ENCODE assay signal across 8 mouse cellular contexts in the genomic region with DNA sequence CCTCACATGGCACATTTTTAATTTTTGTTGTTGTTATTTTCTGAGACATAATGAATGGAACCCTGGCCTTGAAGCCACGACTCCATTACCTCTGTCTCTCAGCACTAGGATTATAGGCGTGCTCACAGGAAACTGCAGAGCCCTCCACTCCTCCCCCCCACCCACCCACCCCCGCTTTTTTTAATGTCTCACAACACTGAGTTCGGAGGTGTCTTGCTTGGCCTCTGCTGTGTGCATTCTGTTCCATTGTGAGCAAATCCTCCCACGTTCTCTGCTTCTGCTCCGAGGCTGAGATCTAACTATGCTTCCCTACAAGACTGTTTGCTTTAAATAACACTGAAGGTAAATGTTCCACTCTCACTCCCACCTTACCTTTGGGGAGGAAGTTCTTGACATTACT. TPM values are rescaled to one million over a fixed set of nuclear protein-coding genes. Genes with fewer than 3 reads are reported as not detected.
DNase-seq lines count a peak whose midpoint lies in the region; ATAC-seq and TF ChIP-seq lines count a peak whose summit lies in the region.

No protein-coding gene starts in this region.

- H3K9me3 ChIP-seq in heart, postnatal 0 days (replicated peaks; ENCODE audit: control insufficient read depth, low read length) = no peaks in the 10 kb centered on the region
- no peaks in the 10 kb centered on the region for H3K9me3 ChIP-seq in liver, embryonic 16.5 days (replicated peaks; ENCODE audit: control insufficient read depth, low read length)

- WGBS in heart, postnatal 0 days = 62% methylated on average over 6 of the region's 6 CpGs
- WGBS in liver, embryonic 16.5 days (ENCODE audit: insufficient replicate concordance) = 46% methylated on average over 6 of the region's 6 CpGs

- H3K9ac ChIP-seq in heart, postnatal 0 days (replicated peaks; ENCODE audit: low read depth, low read length) = peak overlapping the region; percentile 92
- H3K9ac ChIP-seq in liver, embryonic 16.5 days (ENCODE audit: low read depth, low read length) = peak overlapping the region; percentile 91; the same call in 1 of the 2 replicates

- H3K36me3 ChIP-seq in heart, postnatal 0 days (replicated peaks; ENCODE audit: control insufficient read depth, insufficient read depth, low read length) = peaks cover 24% of the 10 kb centered on the region
- H3K36me3 ChIP-seq in liver, embryonic 16.5 days (ENCODE audit: control insufficient read depth, insufficient read depth) = peaks cover 15% of the 10 kb centered on the region

- peak overlapping the region; percentile 96 for H3K4me3 ChIP-seq in heart, postnatal 0 days (ENCODE audit: low read depth, low read length)
- peak overlapping the region; percentile 93 for H3K4me3 ChIP-seq in liver, embryonic 16.5 days (ENCODE audit: low read depth, low read length)

- no peak for TF ChIP-seq EP300 in heart, postnatal 0 days (IDR thresholded peaks at IDR 0.05; ENCODE audit: low read depth)

- peak; percentile 7 to 20 for DNase-seq in kidney, postnatal 4 days
- DNase-seq in kidney, adult 18-20 months = no peak
- no peak for DNase-seq in heart, postnatal 0 days (ENCODE audit: low spot score)
- peak; percentile 28 for DNase-seq in thymus, postnatal 14 days
- DNase-seq in adrenal gland, postnatal 25 days = no peak
- no peak for DNase-seq in adipocyte (ENCODE audit: low spot score)

- ATAC-seq in activated CD4-positive, CD25-positive, alpha-beta regulatory T cell, adult 4 months = peak; percentile 45
- ATAC-seq in heart, postnatal 0 days (ENCODE audit: insufficient read depth, low read depth) = no peak
- no peak for ATAC-seq in liver, embryonic 16.5 days (ENCODE audit: low read depth)

- H3K27me3 ChIP-seq in heart, postnatal 0 days (ENCODE audit: control insufficient read depth, insufficient read depth, low read length) = no peaks in the 10 kb centered on the region
- H3K27me3 ChIP-seq in liver, embryonic 16.5 days (ENCODE audit: control insufficient read depth, insufficient read depth, low read depth, low read length) = no peaks in the 10 kb centered on the region

- H3K27ac ChIP-seq in heart, postnatal 0 days (ENCODE audit: low read depth) = peak overlapping the region; percentile 80
- H3K27ac ChIP-seq in liver, embryonic 16.5 days (ENCODE audit: low read length) = no peak overlapping the region

- H3K4me1 ChIP-seq in heart, postnatal 0 days (ENCODE audit: control insufficient read depth, insufficient read depth) = peaks cover 10% of the 10 kb centered on the region
- H3K4me1 ChIP-seq in liver, embryonic 16.5 days (ENCODE audit: control insufficient read depth, low read depth, low read length) = peaks cover 6% of the 10 kb centered on the region; the same call in 1 of the 2 replicates

- no peak for TF ChIP-seq CTCF in heart, postnatal 0 days (IDR thresholded peaks at IDR 0.05; ENCODE audit: low read depth)

- peak overlapping the region; percentile 96 for H3K4me2 ChIP-seq in heart, postnatal 0 days (ENCODE audit: low read depth, low read length)
- peak overlapping the region; percentile 64 for H3K4me2 ChIP-seq in liver, embryonic 16.5 days (ENCODE audit: low read depth, low read length)

RNA-seq across cellular contexts. Expression of a gene that starts 0.5 kb away (rescaled TPM):
- 10 to 100 TPM; 71.4 to 78.9 TPM for polyA plus RNA-seq in activated CD4-positive, CD25-positive, alpha-beta regulatory T cell, adult 4 months (2017; shearing (Covaris generic))
- total RNA-seq in heart, postnatal 0 days (2014; rRNA removed; ENCODE audit: low replicate concordance) = 13.4 and 14.2 TPM in 2 replicates
- polyA plus RNA-seq in heart, postnatal 0 days (2015; fragmentation: Nextera tagmentation; extraction: Ambion mirVana) = 31.9 and 35.2 TPM in 2 replicates
- polyA plus RNA-seq in liver, embryonic 16.5 days (2015; fragmentation: Nextera tagmentation; extraction: Ambion mirVana) = 21.7 and 24.0 TPM in 2 replicates
- total RNA-seq in adrenal gland, postnatal 25 days (2021) = 47.7 TPM in 2 replicates

Comparison
In these comparisons a context has a peak if more than half of its experiments do, and no peak if none do; other contexts are left out.
1. DNase-seq: peak in kidney, postnatal 4 days (2 of 2) and thymus, postnatal 14 days (single experiment); none in kidney, adult 18-20 months (single experiment), heart, postnatal 0 days (single experiment), adrenal gland, postnatal 25 days (single experiment) and adipocyte (single experiment).